Mouse (Mus musculus): ENCODE data around the gene Tube1.

GRCm38 (mm10) chr10:39104803-39105449, 28.9 kb upstream of the Tube1 start:
- no peak for TF ChIP-seq POLR2A (IDR thresholded peaks at IDR 0.05; ENCODE audit: control insufficient read depth, low read depth, low read length)
- no peak for TF ChIP-seq CTCF (IDR thresholded peaks at IDR 0.05; ENCODE audit: control insufficient read depth, insufficient read depth, insufficient replicate concordance, low read depth, low read length)

All from testis, adult 2 months (tissue).